Mouse (Mus musculus) left cerebral cortex, postnatal 36 days (tissue): ENCODE measurements at regions not wholly inside any gene's neighbourhood (a gene's known extent, or its start where the extent isn't known, plus 50 kb on each side); places are given as distances from the start of the nearest gene placed in this dataset.

Source experiments
- DNase-seq, 2 experiments: peaks; one replicate each; pipeline ENCODE4 v3.0.0; 2021 to 2022; ENCODE audit warnings: low spot score in 2 of 2, mixed read lengths in 1 of 2
- intact Hi-C: fragments of 180-260 bp; cut with DNase I; formaldehyde crosslinking; loops from one replicate; pipeline ENCODE4 v1.15.1; 2025

DNA sequence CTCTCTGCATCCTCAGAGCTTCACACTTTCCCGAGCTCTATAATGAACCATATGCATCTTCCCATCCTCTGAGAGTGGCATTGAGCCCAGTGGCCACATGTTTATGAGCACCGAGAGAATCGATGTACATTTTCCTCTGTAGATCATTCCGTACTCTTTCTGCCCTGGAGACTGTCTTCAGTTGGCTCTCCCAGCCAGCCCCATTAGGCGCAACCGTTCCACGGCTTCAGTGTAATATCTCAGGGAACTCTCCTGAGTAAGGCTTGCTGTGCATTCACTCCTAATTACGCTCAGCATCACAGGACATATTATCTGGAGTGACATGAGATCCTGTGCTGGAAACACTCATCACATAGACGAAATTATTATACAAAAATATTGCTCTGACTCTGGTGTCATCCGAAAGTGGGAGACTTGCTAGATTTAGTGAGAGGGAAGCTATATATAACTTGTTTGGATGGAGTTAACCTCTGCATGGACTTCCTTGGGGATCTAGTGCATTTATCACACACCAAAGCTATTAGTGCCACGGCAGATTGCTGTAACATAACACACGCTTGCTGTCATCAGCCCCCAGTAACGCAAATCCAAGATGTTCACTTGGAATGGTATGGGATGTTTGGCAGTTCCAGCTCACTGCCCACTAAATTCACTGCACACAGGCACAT, 83.4 kb upstream of the Cxcl12 start:
- DNase-seq: no peak
- intact Hi-C loops: no loop called here

DNA sequence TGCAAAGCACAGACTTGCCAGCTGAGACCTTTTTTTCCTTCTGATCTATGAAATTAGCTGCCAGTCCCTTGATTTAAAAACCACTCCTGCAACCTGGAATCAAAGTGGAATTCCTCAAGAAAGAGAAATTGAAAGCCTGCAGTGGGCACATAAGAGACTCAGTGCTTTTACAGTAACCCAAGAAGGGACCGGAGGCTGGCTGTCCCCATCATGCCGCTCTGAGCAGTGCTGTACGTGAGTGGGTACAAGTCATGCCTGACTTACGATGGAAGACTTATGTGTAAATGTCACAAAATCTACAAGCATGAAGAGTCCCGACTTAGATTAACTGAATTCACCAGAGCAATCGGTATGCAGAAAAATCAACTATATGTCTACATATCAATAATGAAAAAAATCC, 73.6 kb upstream of the Cxcl12 start:
- DNase-seq: no peak
- intact Hi-C loops: no loop called here

DNA sequence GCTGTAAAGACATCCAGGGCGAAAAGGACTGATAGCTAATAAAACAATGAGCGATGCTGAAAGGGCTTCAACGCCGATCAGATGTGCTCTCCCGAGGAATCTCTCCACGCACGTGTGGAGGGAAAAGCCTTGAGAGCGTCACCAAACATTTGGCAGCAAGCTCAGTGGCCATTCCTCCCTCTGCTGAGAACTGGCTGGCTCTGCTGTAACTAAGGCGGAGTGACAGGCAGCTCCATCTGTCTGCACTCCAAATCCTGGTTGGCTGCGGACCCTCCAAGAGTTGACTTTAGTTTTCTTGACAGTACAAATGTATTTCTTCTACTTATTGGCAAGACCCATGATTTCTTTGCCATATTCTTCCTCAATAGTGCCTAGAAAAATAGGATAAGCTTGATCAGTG, 68.5 kb upstream of the Cxcl12 start:
- no peak for DNase-seq
- intact Hi-C loops: no loop called here

DNA sequence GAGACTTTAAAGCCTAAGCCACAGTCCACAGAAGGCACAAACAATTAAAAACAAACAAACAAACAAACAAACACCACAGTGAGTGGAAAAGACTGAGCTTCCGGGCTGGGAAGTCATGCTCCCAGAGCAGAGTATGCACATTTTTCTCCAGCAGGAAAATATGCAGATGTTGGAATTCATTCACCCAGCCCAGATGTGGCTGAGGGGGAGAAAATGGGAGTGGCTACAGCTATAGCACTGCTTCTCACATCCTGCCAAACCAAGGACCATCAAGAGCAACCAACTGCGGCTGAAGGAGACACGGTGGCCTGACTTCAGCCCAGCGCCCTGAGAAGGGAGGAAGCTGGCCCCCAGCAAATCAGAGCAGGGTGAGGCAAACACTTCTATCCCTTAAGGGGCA, 65.6 kb upstream of the Cxcl12 start:
- intact Hi-C loops: no loop called here

DNA sequence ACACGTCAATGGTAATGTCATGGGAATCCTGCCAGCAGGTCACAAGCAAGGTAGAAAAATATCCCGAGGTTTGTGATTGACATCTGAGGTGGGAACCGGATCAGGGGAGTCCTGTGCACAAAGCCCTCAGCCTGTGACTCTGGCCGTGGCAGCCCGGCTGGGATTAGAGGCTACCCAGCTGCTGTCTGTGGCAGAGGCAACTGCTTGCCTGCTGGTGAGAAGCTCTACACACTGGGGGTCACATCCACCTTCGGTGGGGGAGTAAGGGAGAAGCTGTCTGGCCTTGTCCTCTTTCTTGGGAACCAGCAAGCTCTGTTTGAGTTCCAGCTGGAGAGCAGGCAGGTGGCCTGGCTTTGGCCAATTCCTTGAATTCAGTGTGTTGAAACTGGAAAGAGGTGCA, 64.3 kb upstream of the Cxcl12 start:
- no peak for DNase-seq

More for the DNA sequence above, 65.6 kb upstream of the Cxcl12 start:
- DNase-seq: no peak

DNA sequence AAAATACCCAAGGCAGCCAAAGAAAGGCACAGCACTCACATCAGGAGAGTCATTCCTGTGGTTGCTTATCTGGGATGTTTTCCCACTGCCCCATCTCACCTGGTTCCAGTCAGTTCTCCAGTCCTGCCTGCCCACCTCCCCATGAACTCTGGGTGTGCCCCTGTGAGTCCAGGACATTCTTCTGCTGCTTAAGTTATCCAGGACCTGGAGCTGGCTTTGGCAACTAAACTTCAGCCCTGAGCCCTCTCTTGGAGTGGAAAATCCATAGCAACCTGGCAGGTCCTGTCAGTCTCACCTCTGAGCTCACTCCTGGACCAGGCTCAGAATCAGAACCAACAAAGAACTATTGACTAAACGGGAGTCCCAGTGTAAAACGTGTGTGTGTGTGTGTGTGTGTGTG, 63.9 kb upstream of the Cxcl12 start:
- no peak for DNase-seq
- intact Hi-C loops: no loop called here

More for the DNA sequence above, 64.3 kb upstream of the Cxcl12 start:
- intact Hi-C loops: no loop called here

DNA sequence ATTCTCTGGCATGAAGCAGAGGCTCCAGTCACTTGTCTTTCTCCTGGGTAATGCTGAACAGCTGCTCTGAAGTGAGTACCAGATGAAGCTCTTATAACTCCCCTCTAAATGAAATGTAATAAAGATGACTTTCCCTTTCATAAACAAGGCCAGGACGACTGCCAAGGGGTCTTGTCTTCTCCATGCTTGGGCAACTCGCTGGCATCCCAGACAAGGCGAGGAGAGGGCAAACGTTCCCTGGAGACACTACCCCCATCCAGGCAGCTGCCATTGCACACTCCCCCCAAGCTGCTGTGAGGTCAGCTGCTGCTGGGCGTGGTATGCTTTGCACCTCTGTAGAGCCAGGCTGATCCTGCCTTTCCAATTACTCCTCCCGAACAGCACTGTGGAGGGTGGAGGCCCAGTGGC, 63.1 kb upstream of the Cxcl12 start:
- DNase-seq: no peak
- intact Hi-C loops: no loop called here

DNA sequence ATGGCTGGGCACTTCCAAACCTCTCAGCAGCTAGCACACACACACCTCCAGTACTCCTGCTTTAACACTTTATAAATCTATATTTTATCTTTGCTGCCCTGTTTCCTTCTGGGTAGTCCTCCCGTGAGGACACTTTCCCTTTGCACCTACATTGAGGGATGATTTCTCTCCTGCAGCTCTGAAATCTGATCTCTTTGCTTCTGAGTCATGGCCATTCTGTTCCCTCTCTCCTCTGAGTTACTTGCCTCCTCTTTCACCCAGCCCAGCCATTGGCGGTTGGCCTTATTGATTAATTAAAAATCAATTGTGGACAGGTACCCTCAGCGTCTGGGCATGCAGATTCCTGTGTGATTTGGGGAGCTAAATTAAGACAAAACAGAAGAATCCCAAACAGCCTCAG, 58.0 kb upstream of the Cxcl12 start:
- intact Hi-C loops: no loop called here

DNA sequence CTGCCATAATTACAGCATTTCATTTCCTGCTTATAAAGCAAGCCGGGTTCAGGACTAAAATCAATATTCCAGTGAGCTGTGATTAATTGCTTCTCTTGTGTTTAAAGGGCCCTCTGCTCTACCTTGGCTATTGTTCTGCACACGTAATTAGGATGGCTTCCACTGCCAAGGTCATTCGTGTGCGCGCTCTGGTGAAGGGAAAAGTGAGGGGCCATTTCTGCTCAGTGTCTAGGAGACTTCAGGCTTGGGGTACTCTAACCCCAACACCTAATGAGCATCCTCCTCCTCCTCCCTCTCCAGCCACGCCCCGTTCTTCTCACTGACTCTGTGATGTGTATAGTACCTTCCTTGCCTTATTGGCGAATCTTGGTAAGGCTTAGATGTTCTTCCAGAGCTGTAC, 53.5 kb upstream of the Cxcl12 start:
- DNase-seq: no peak
- intact Hi-C loops: no loop called here

More for the DNA sequence above, 58.0 kb upstream of the Cxcl12 start:
- DNase-seq: no peak

DNA sequence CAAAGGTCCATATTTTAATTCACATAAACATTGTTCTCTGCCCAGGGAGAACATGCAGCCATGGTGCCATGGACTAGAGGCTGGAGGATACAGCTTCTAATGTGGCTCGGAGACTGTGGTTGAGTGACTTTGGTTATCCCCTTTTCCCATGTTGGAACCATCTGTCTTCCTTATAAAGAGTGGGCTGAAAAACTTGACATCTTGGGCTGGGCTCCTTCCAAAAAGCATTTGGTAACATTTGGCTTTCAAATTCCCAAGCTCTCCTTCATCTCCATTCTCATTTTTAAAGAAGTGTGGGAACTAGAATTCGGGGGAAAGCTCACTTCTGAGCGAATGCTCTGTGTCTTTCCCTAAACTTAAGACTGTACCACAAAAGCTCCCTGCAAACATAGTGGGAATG, 50.3 kb upstream of the Cxcl12 start:
- intact Hi-C loops: no loop called here
- DNase-seq: no peak
